Mouse (Mus musculus): ENCODE measurements at regions not wholly inside any gene's neighbourhood (a gene's known extent, or its start where the extent isn't known, plus 50 kb on each side); places are given as distances from the start of the nearest gene placed in this dataset.

DNA sequence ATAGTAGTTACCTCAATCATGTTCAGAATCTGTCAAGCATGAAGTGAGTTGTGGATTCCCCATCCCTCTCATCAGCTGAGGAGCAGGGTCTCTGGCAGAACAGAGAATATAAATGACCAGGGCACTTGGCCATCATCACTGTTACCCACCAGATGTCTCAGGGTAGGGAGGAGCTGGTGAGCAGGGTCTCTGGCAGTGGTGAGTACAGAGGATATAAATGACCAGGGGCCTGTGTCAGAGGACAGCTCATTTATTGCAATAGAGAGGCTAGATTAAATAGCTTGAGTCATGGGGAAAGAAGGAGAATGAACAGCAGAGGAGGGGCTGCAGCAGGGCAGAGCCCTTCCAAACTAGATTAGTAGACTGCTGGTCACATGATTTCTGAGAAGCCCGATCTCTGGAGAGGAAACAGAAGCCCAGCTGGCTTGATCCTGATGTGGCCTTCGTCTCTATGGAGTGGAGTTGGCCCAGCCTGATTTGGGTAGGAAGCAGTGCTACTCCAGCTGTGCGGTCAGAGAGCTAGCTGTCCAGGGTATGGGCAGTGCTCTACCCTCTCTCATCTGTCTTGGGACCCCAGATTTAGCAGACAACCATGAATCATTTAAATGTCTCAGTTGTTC is 766.3 kb downstream of the Dach1 start:
- H3K36me3 ChIP-seq (ENCODE audit: insufficient read depth, low read length), result no peaks in the 10 kb centered on the region
- H3K4me3 ChIP-seq (replicated peaks; ENCODE audit: low read length), result no peak overlapping the region
- TF ChIP-seq NANOG (IDR thresholded peaks at IDR 0.05; ENCODE audit: borderline replicate concordance, low read length), result no peak
- no peak for TF ChIP-seq CTCF (conservative IDR thresholded peaks at IDR 0.05; ENCODE audit: low read length)
- no peak for TF ChIP-seq POU5F1 (IDR thresholded peaks at IDR 0.05; ENCODE audit: borderline replicate concordance, low read length)
- H3K9me3 ChIP-seq (ENCODE audit: low read length), result 0 out of 2 replicates have a peak, but pooled peaks cover 6% of the 10 kb centered on the region
- H3K4me1 ChIP-seq (replicated peaks; ENCODE audit: low read depth, low read length), result no peaks in the 10 kb centered on the region
- no peaks in the 10 kb centered on the region for H3K27me3 ChIP-seq (ENCODE audit: insufficient read depth, low read length)

DNA sequence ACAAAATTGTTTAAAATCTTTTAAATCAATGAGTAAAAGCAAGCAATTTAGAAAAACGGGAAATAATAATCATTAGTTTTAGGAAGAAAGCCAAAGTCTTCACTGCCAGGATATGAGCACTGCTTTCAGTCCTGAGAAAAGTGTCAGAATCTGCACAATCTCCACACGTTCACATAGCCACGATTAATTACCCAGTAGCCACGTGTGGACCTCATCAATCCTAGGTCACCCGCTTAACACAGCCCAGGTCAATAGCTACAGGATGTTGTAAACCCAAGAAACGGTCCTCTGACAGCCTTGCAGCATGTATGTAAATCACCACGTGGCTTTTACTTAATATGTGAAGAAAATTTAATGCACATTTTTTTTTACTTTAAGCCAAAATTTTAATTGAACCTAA is 773.2 kb downstream of the Dach1 start:
- no peak overlapping the region for H3K4me3 ChIP-seq (replicated peaks; ENCODE audit: low read length)
- H3K4me1 ChIP-seq (replicated peaks; ENCODE audit: low read depth, low read length), result no peaks in the 10 kb centered on the region
- no peak for TF ChIP-seq CTCF (conservative IDR thresholded peaks at IDR 0.05; ENCODE audit: low read length)
- TF ChIP-seq NANOG (IDR thresholded peaks at IDR 0.05; ENCODE audit: borderline replicate concordance, low read length), result no peak
- TF ChIP-seq POU5F1 (IDR thresholded peaks at IDR 0.05; ENCODE audit: borderline replicate concordance, low read length), result no peak
- no peaks in the 10 kb centered on the region for H3K27me3 ChIP-seq (ENCODE audit: insufficient read depth, low read length)
- 0 out of 2 replicates have a peak, but pooled peaks cover 6% of the 10 kb centered on the region for H3K9me3 ChIP-seq (ENCODE audit: low read length)
- no peaks in the 10 kb centered on the region for H3K36me3 ChIP-seq (ENCODE audit: insufficient read depth, low read length)

DNA sequence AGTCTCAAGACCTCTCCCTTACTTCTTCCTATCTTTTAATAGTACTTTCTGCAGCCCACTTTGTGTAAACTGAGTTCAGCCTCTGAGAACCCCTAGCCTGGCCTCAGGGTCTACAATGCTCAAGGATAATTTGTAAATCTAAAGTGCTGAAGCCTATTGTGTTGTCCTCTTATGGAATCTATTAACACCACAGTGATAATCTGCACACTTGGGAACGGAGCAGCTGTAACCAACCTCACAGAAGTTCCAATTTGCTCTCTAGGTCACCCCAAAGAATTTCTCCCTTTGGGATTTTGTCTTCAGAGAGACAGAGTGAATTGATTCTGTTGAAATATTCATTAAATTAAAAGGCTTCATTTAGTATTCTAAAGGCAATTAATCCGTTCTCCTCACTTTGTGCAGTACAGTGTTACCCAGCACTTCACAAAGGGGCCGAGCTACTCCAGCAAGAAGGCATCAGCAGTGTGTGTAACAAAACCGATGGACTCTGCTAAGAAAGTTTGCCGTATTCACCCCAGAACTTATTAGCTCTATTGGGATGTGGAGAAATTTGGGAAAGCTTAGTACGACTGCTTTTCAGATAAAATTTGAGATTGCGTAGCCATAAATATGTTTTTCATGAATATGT is 773.7 kb downstream of the Dach1 start:
- Histone ChIP-seq H3K4me3 (replicated peaks; ENCODE audit: low read length) (no peak overlapping the region), H3K9me3 (ENCODE audit: low read length) (0 out of 2 replicates have a peak, but pooled peaks cover 6% of the 10 kb centered on the region), H3K27me3 (ENCODE audit: insufficient read depth, low read length) (no peaks in the 10 kb centered on the region), H3K36me3 (ENCODE audit: insufficient read depth, low read length) (no peaks in the 10 kb centered on the region), H3K4me1 (replicated peaks; ENCODE audit: low read depth, low read length) (no peaks in the 10 kb centered on the region)
- TF ChIP-seq NANOG (IDR thresholded peaks at IDR 0.05; ENCODE audit: borderline replicate concordance, low read length) (no peak), CTCF (conservative IDR thresholded peaks at IDR 0.05; ENCODE audit: low read length) (no peak), POU5F1 (IDR thresholded peaks at IDR 0.05; ENCODE audit: borderline replicate concordance, low read length) (no peak)

- H3K4me1 ChIP-seq (replicated peaks; ENCODE audit: low read depth, low read length), result no peaks in the 10 kb centered on the region
- no peaks in the 10 kb centered on the region for H3K27me3 ChIP-seq (ENCODE audit: insufficient read depth, low read length)
- H3K4me3 ChIP-seq (replicated peaks; ENCODE audit: low read length), result no peak overlapping the region
- no peaks in the 10 kb centered on the region for H3K9me3 ChIP-seq (ENCODE audit: low read length)
- TF ChIP-seq NANOG (IDR thresholded peaks at IDR 0.05; ENCODE audit: borderline replicate concordance, low read length), result no peak
- no peak for TF ChIP-seq POU5F1 (IDR thresholded peaks at IDR 0.05; ENCODE audit: borderline replicate concordance, low read length)
- TF ChIP-seq CTCF (conservative IDR thresholded peaks at IDR 0.05; ENCODE audit: low read length), result no peak
- no peaks in the 10 kb centered on the region for H3K36me3 ChIP-seq (ENCODE audit: insufficient read depth, low read length)
Measured at GRCm38 (mm10) chr14:97389005-97389404, 780.6 kb downstream of the Dach1 start.

DNA sequence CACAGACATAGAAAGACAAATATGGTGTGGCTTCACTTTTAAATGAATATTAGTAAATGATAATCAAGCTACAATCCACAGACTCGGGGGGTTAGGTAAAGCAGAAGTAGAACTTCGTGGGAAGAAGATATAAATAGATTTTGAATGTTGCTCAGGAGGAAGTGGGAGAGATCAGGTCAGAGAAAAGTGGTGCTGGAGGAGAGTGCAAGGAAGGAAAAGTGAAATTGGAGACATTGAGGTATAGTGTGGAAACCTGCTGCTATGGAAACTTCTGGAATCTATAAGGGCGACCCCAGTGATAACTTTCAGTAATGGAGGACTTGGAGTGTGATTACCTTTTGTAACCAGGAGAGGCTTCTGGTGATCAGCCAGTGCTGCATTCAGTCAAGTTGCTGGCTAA is 789.4 kb downstream of the Dach1 start:
- Histone ChIP-seq H3K36me3 (ENCODE audit: insufficient read depth, low read length) (no peaks in the 10 kb centered on the region), H3K27me3 (ENCODE audit: insufficient read depth, low read length) (no peaks in the 10 kb centered on the region), H3K4me3 (replicated peaks; ENCODE audit: low read length) (no peak overlapping the region), H3K9me3 (ENCODE audit: low read length) (no peaks in the 10 kb centered on the region), H3K4me1 (replicated peaks; ENCODE audit: low read depth, low read length) (no peaks in the 10 kb centered on the region)
- TF ChIP-seq POU5F1 (IDR thresholded peaks at IDR 0.05; ENCODE audit: borderline replicate concordance, low read length) (no peak), NANOG (IDR thresholded peaks at IDR 0.05; ENCODE audit: borderline replicate concordance, low read length) (no peak), CTCF (conservative IDR thresholded peaks at IDR 0.05; ENCODE audit: low read length) (no peak)

GRCm38 (mm10) chr14:97356915-97357314 is 812.6 kb downstream of the Dach1 start:
- no peaks in the 10 kb centered on the region for H3K4me1 ChIP-seq (replicated peaks; ENCODE audit: low read depth, low read length)

DNA sequence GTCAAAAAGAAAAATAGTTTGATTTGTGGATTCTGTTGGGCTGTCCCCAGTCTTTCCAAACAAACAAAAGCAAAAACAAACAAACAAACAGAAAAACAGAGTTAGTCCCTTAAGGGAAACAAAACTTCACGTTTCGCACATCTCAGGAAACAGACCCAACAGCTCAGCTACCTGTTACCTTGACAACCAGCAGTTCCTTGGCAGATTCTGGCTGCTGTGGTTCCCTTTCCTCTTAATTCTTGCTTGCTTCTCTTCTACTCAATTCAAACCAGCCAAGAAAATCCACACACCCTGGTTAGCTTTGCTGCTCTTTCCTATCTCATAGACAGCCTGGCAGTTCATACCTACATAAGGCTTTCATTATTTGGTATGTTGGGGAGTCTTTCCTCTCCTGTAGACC is 821.6 kb downstream of the Dach1 start:
- H3K9me3 ChIP-seq (ENCODE audit: low read length), result no peaks in the 10 kb centered on the region
- H3K36me3 ChIP-seq (ENCODE audit: insufficient read depth, low read length), result no peaks in the 10 kb centered on the region
- TF ChIP-seq CTCF (conservative IDR thresholded peaks at IDR 0.05; ENCODE audit: low read length) (no peak), POU5F1 (IDR thresholded peaks at IDR 0.05; ENCODE audit: borderline replicate concordance, low read length) (no peak), NANOG (IDR thresholded peaks at IDR 0.05; ENCODE audit: borderline replicate concordance, low read length) (no peak)
- no peaks in the 10 kb centered on the region for H3K27me3 ChIP-seq (ENCODE audit: insufficient read depth, low read length)
- no peak overlapping the region for H3K4me3 ChIP-seq (replicated peaks; ENCODE audit: low read length)
- H3K4me1 ChIP-seq (replicated peaks; ENCODE audit: low read depth, low read length), result no peaks in the 10 kb centered on the region

More at GRCm38 (mm10) chr14:97356915-97357314, 812.6 kb downstream of the Dach1 start:
- TF ChIP-seq CTCF (conservative IDR thresholded peaks at IDR 0.05; ENCODE audit: low read length) (no peak), POU5F1 (IDR thresholded peaks at IDR 0.05; ENCODE audit: borderline replicate concordance, low read length) (no peak), NANOG (IDR thresholded peaks at IDR 0.05; ENCODE audit: borderline replicate concordance, low read length) (no peak)
- H3K36me3 ChIP-seq (ENCODE audit: insufficient read depth, low read length), result no peaks in the 10 kb centered on the region
- no peaks in the 10 kb centered on the region for H3K27me3 ChIP-seq (ENCODE audit: insufficient read depth, low read length)
- no peaks in the 10 kb centered on the region for H3K9me3 ChIP-seq (ENCODE audit: low read length)
- no peak overlapping the region for H3K4me3 ChIP-seq (replicated peaks; ENCODE audit: low read length)

DNA sequence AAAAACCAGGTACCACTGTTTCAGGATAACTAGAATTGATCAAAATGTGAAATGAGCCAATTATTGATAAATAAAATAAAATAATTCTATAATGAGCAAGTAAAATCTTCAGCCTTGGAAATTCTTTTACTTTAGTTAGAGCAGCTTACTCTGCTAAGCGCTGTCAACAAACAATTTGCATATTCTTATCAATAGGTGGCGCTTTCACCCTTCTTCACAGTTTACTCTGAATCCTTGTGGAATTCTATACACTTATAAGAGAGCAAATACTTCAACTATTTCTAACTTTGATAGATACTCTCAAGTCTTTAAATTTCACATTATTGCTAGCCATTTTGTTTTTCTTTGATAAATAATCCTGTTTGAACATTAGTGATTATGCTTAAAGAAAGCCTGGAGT is 812.5 kb upstream of the Klhl1 start:
- no peaks in the 10 kb centered on the region for H3K9me3 ChIP-seq (ENCODE audit: low read length)
- TF ChIP-seq NANOG (IDR thresholded peaks at IDR 0.05; ENCODE audit: borderline replicate concordance, low read length), result no peak
- TF ChIP-seq CTCF (conservative IDR thresholded peaks at IDR 0.05; ENCODE audit: low read length), result peak; percentile 17; the same call in 1 of the 2 replicates
- no peak for TF ChIP-seq POU5F1 (IDR thresholded peaks at IDR 0.05; ENCODE audit: borderline replicate concordance, low read length)

More for the DNA sequence above, 812.5 kb upstream of the Klhl1 start:
- H3K36me3 ChIP-seq (ENCODE audit: insufficient read depth, low read length), result no peaks in the 10 kb centered on the region
- H3K4me3 ChIP-seq (replicated peaks; ENCODE audit: low read length), result no peak overlapping the region
- H3K4me1 ChIP-seq (replicated peaks; ENCODE audit: low read depth, low read length), result no peaks in the 10 kb centered on the region
- no peaks in the 10 kb centered on the region for H3K27me3 ChIP-seq (ENCODE audit: insufficient read depth, low read length)
